Mouse (Mus musculus): Measurements from ENCODE around the gene Parp9.
A peak's percentile ranks its signal among the peaks of the same experiment; 100 is the strongest.
"Not testable (repeated sequence)": the region's sequence is repeated elsewhere in the genome, so short reads cannot be mapped to it uniquely, and the experiment has no call there.

Gene Parp9

DNA sequence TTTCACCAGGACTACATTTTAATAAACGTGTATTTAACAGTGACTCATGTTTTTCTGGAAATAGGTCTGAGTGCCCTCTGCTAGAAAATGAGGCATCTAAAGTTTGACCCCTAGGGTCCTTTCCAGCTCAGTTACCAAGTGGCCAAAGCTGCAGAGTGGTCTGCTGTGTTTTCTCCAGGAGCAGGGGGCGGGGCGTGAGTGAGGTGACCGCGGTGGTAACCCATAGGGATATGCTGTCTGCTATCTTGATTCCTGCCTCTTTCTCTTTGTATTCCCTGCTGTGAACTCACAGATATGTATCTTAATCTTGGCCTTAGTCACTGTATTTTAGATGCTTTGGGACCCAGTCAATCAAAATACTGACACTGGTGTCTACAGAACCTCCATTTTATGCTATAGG is 13.9 kb upstream of the Parp9 start:
- DNase-seq (ENCODE audit: low read depth, low spot score), result no peak

DNA sequence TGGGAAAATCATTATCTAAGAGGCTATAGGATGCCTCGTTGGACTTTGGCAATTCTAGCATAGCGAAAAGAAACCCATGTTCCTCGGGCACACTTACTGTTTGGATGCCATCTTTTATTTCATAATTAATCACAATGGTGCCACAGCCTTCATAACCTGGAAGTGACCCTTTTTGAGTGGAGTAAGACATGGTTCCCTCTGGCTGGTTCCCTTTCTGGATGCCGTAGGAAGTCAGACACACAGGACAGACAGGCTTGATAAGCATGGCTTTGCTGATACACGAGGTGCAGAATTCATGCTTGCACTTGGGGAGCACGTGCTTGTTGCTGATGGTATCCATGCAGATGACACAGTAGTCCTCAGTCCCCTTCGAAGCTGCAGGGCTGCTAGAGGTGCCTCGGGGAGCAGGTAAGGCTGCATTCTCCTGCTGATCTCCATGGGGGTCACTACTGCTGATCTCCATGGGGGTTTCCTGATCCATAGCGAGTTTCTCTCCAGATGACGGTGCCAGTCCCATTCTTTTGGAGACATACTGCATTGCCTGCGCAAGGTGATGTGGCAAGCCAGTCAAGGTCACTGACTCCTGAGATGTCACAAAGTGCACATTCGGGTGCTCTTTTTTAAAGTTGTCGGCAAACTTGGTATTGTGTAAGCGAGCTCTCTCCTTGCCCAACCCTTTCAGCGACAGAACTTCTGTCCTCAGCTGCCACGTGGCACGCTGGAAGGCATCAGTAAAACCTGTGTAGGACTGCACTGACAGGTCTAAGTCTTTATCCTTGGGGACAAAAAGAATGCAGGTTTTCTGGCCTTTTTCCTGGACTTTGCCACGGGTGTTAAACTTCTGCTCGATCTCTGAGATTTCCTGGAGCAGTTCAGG is 5.9 kb upstream of the Parp9 start:
- no peak for DNase-seq (ENCODE audit: low read depth, low spot score)

DNA sequence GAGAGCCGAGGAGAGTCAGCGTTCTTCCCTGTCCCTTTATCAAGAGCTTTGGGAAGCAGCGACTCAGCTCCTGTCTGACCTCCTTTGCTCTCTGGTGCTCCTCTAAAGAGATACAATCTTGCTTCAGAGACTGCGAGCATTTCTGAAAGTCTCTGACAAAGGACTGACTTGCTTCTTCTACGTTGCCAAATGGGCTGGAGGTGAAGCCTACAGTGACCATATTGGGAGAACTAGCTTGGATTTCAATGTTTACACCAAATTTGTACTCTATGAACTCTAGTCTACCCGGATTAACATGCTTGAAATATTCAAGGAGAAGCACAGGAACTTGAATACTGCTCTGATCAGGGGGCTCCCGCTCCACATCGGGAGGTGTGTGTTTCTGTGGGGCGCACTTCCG is 5.1 kb upstream of the Parp9 start:
- no peak for DNase-seq (ENCODE audit: low read depth, low spot score)

DNA sequence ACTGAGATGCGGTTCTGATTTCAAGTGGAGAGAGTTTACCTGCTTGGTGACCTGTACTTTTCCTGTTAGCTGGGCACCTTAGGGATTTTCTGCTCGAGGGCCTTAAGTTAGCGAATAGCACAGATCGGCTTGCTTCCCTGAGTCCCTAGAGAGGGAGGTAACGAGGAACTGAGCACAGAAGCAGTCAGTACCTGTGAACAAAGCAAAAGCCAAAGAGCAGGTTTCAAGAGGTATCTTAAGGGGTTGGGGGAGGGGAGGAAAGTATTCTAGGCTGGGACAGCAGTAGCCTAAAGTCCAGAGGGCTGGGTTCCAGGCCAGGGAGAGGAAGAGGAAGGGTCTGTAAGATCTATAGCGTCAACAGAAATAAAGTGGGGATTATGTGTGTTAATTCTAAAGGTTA is 991 bp downstream of the Parp9 start:
- no peak for DNase-seq (ENCODE audit: low read depth, low spot score)

DNA sequence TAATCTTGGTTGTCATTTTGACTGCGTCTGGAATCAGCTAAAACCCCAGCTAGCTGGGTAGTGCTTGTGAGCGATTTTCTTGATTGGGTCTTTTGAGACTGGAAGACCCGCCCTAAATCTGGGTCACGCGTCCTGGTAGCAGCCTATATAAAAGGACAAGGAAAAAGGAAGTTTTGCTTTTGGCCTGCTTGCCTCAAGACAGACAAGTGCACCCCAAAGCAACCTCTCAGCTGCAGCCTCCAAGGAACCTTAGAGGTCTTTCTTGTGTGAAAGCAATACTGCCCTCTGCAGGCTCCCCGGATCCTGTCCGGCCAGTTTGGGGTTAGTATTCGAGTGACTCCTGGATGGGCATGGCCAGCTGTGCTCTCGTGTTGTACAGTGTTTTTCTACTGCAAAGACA is 1.4 kb downstream of the Parp9 start:
- DNase-seq (ENCODE audit: low read depth, low spot score), result peak; percentile 46

DNA sequence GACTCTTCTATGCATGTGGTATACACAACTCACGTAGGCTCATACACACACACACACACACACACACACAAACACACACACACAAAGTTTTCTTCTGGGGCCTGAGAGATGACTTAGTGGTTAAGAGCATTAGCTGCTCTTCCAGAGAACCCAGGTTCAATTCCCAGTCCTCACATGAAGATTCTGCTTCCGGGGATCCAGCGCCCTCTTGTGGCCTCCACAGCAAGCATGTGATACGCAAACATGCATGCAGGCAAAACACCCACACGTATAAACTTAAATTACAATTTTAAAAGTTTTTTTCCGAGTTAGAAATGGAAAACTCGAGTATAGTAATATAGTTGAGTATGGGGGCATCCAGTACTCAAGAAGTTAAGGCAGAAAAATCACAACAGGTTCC is 3.1 kb downstream of the Parp9 start:
- DNase-seq (ENCODE audit: low read depth, low spot score), result no peak

DNA sequence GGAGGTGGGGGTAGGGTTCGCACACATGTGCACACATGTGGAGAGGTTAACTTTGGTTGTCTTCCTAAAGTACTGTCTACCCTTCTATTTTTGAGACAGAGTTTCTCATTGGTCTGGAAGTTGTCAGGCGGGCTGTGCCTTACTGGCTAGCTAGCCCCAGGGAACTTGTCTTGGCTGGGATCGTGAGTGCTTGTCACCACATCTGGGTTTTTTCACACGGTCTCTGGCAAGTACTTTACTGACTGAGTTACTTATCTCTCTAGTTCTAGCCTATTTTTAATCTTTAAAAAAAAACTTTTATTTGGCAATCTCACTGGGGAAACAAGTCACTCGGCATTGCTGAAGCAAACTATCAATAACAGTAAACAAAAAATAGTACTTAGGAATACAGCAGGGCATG is 11.0 kb downstream of the Parp9 start:
- DNase-seq (ENCODE audit: low read depth, low spot score), result no peak

- no peak for DNase-seq (ENCODE audit: low read depth, low spot score)
These were observed 12.9 kb downstream of the Parp9 start for GRCm38 (mm10) chr16:35951216-35951615.

GRCm38 (mm10) chr16:35952628-35953130 is 14.4 kb downstream of the Parp9 start:
- no peak for DNase-seq (ENCODE audit: low read depth, low spot score)

DNA sequence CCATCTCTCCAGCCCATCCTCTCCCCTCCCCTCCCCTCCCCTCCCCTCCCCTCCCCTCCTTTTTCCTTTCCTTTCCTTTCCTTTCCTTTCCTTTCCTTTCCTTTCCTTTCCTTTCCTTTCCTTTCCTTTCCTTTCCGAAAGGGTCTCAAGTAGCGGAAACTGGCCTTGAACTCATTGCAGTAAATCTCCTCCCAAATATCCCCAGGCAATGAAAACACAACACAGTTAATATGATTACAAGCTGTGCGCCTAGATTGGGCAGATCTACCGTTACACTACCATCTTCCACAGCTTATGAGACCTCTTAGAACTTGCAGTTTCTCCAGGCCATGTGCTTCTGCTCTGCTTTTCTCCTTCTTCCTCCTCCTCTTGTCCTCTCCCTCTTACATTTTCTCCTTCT is 27.7 kb downstream of the Parp9 start:
- DNase-seq (ENCODE audit: low read depth, low spot score), result not testable (repeated sequence)

DNA sequence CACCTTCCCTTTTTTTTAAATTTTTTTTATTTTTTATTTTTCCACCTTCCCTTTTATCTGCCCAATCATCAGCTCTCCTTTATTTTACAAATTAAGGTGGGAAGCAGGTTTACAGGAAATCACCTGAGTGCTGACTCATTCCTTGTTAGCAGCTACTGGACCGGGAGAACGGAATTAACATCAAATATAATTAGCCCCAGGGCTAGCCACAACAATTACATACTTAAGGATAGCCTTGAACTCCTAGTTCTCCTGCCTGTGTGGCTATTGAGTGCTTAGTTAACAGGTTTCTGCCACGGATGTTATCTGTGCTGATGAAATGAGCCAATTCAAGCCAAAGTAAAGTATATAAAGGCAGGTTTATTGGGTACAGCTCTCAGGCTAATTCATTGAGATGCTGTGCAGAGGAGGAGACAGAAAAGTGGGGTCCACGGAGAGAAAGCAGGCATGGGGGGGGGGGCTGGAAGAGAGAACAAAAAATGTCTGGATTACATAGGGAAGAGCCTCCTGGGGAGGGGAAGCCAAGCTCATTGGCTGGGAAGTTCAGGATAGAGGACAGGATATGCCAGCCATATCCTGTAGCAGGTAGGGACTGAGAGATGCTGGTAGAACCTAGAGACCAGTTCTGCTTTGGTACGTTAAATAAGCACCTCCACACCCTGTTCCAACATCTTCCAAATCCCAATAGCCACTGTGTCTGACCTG is 28.3 kb downstream of the Parp9 start:
- no peak for DNase-seq (ENCODE audit: low read depth, low spot score)

- DNase-seq (ENCODE audit: low read depth, low spot score), result no peak
These were observed 29.0 kb downstream of the Parp9 start for GRCm38 (mm10) chr16:35967319-35967718.

DNA sequence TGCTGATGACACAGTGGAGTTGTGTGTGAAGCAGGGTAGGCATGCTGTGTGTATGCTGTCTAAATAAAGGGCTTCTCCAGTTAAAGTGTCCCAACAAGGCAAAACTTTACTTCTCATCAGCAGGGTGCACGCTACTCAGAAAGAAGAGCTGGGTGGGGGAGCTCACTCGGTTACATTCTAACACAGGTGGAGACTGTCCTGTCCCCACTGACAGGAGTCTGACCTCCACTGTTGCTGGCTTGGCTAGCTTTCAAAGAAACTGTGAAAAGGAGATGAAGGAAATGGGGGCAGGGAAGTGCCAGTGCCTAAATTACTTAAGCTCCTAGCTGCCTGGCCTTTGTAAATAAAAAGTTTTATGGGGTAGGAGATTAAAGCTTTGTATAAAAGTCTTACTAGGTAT is 29.9 kb downstream of the Parp9 start:
- no peak for DNase-seq (ENCODE audit: low read depth, low spot score)

DNA sequence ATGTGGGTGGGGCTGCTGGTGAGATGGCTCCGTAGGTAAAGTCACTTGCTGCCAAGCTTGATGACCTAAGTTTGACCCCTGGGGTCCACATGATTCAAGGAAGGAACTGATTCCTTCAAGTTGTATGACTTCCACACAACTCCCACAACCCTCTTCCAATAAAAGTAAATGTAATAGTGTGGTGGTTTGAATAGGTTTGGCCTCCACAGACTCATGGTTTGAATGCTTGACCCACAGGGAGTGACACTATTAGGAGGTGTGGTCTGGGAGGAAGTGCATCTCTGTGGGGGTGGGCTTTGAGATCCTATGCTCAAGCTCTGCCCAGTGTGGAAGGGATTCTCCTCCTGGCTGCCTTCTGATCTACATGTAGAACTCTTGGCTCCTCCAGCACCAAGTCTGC is 35.8 kb downstream of the Parp9 start:
- no peak for DNase-seq (ENCODE audit: low read depth, low spot score)

DNA sequence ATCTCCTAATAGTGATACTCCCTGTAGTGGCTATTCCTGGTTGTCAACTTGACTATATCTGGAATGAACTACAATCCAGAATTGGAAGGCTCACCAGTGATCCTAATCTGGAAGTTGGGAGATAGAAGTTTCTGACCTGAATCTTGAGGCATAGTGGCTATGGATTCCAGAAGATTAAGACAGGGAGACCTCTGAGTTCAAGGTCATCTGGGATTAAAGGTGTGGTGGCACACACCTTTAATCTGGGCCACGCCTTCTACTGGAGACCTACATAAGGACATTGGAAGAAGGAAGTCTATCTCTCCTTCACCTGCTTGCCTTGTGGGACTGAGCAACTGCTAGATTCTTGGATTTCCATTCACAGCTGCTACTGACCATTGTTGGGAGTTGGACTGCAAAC is 40.2 kb downstream of the Parp9 start, which contains the start of gene Kpna1:
TSS of gene Kpna1 (plus strand) at position 301 of the 400 bp plus-strand sequence.
- DNase-seq (ENCODE audit: low read depth, low spot score), result not testable (repeated sequence)

DNA sequence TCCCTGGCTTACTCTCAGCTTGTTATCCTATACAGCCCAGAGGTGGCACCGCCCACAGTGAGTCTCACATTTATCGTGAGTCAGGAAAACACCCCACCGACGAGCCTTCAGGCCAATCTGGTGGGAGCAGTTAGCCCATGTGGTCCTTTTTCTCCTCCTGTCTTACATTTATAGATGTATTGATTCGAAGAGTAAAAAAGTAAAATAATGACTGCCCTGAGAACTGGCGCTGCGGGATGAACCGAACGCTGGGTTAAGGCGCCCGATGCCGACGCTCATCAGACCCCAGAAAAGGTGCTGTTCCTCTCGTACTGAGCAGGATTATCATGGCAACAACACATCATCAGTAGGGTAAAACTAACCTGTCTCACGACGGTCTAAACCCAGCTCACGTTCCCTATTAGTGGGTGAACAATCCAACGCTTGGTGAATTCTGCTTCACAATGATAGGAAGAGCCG is 43.1 kb downstream of the Parp9 start:
- peak; percentile 99 for DNase-seq (ENCODE audit: low read depth, low spot score)

DNA sequence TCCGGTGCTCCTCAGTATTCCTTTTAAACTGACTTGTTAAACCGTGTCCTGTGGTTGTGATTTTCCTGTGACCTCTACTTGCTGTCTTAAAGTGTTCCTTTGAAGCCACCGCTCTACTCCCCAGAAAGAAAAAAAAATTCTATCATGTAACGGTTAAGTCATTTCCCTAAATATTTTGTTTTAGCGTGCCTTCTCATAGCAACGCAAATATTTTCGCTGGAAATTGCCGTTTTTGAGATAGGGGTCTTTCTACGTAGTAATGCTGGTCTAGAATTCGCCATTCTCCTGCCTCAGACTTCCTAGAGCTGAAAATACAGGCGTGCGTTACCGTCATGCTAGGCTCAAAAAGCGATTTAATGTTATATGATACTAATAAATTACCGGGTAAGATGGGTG is 44.2 kb downstream of the Parp9 start:
- no peak for DNase-seq (ENCODE audit: low read depth, low spot score)

DNA sequence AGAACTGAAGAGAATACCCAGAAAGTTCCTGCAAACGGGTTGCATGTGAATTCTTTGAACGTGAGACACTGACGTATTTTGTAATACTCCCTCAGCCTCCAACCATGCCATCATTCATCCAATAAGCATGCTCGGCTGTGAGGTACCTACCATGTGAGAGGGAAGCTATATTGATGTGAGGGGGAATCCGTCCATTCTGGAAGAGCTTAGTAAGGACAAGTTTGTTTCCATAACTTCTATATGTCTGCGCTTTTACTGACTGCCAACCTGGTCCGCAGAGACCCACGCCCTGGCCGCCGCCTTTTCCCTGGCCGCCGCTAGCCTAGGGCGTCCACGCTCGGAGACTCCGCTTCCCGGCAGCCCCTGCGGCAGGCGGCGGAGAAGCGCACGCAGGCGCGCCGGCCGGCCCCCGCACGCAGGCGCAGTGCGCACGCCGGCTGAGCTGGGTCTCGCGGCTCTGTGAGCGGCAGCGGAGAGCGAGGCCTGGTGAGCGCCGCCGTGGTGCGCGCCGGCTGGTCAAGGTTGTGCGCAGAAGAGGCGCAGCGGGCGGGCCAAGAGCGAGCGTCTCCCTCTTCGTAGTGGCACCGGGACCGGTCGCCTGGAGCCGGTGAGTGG is 44.7 kb downstream of the Parp9 start:
- peak; percentile 90 for DNase-seq (ENCODE audit: low read depth, low spot score)

GRCm38 (mm10) chr16:35983517-35984101 is 45.3 kb downstream of the Parp9 start:
- peak; percentile 60 for DNase-seq (ENCODE audit: low read depth, low spot score)

GRCm38 (mm10) chr16:35984471-35984870 is 46.2 kb downstream of the Parp9 start:
- no peak for DNase-seq (ENCODE audit: low read depth, low spot score)

- no peak for DNase-seq (ENCODE audit: low read depth, low spot score)
These were observed 49.7 kb downstream of the Parp9 start for GRCm38 (mm10) chr16:35987930-35988329.

DNA sequence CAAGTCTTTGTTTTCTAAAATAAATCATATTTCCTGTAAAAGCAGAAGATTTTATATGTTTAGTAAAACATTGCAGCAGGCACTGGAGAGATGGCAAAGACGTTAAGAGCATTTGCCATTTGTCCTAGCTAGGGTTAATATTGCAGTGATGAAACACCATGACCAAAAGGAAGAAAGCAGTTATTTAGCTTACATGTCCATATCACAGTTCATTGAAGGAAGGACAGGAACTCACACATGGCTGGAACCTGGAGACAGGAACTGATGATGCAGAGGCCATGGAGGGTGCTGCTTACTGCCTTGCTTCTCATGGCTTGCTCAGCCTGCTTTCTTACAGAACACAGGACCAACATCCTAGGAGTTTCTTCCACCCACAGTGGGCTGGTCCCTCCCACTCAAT is 54.1 kb downstream of the Parp9 start:
- no peak for DNase-seq (ENCODE audit: low read depth, low spot score)
